Mouse (Mus musculus) frontal cortex, postnatal 36 days (tissue): ENCODE data around the gene Pros1.

ENCODE experiments used
- DNase-seq, 2 experiments: peaks; one replicate each; pipeline ENCODE4 v3.0.0; 2022; ENCODE audit warnings: low spot score in 2 of 2

Pros1 gene

GRCm38 (mm10) chr16:62860140-62860539, 6.0 kb downstream of the Pros1 start:
- DNase-seq: no peak

GRCm38 (mm10) chr16:62861455-62861854, 7.3 kb downstream of the Pros1 start:
- DNase-seq: no peak

GRCm38 (mm10) chr16:62872688-62873117, 18.6 kb downstream of the Pros1 start:
- no peak for DNase-seq

GRCm38 (mm10) chr16:62873180-62873579, 19.1 kb downstream of the Pros1 start:
- DNase-seq: no peak

GRCm38 (mm10) chr16:62874065-62874464, 20.0 kb downstream of the Pros1 start:
- no peak for DNase-seq

GRCm38 (mm10) chr16:62895824-62896223, 41.7 kb downstream of the Pros1 start:
- no peak for DNase-seq

- no peak for DNase-seq
Observed at GRCm38 (mm10) chr16:62911364-62911763, 57.3 kb downstream of the Pros1 start.

- no peak for DNase-seq
Observed at GRCm38 (mm10) chr16:62912246-62912645, 58.1 kb downstream of the Pros1 start.

GRCm38 (mm10) chr16:62915530-62915929, 61.4 kb downstream of the Pros1 start:
- no peak for DNase-seq

- no peak for DNase-seq
Observed at GRCm38 (mm10) chr16:62922245-62922644, 68.1 kb downstream of the Pros1 start.

GRCm38 (mm10) chr16:62931341-62931740, 77.2 kb downstream of the Pros1 start:
- DNase-seq: no peak

GRCm38 (mm10) chr16:62936316-62936715, 82.2 kb downstream of the Pros1 start:
- no peak for DNase-seq

- DNase-seq: peak; percentile 60 to 70
Observed at GRCm38 (mm10) chr16:62940388-62941003, 86.4 kb downstream of the Pros1 start.

GRCm38 (mm10) chr16:62941763-62942162, 87.7 kb downstream of the Pros1 start:
- DNase-seq: no peak

- no peak for DNase-seq
Observed at GRCm38 (mm10) chr16:62942418-62943410, 88.6 kb downstream of the Pros1 start.

- no peak for DNase-seq
Observed at GRCm38 (mm10) chr16:62958485-62958884, 104.4 kb downstream of the Pros1 start.

- DNase-seq: peak; percentile 39 to 67
Observed at GRCm38 (mm10) chr16:62964361-62964763, 110.3 kb downstream of the Pros1 start.

GRCm38 (mm10) chr16:62971673-62972332, 117.7 kb downstream of the Pros1 start:
- no peak for DNase-seq

GRCm38 (mm10) chr16:62974926-62975325, 120.8 kb downstream of the Pros1 start:
- DNase-seq: peak in 1 of 2 experiments; percentile 17
